Comparison of ENCODE assay signal across 29 mouse cellular contexts in the genomic region with DNA sequence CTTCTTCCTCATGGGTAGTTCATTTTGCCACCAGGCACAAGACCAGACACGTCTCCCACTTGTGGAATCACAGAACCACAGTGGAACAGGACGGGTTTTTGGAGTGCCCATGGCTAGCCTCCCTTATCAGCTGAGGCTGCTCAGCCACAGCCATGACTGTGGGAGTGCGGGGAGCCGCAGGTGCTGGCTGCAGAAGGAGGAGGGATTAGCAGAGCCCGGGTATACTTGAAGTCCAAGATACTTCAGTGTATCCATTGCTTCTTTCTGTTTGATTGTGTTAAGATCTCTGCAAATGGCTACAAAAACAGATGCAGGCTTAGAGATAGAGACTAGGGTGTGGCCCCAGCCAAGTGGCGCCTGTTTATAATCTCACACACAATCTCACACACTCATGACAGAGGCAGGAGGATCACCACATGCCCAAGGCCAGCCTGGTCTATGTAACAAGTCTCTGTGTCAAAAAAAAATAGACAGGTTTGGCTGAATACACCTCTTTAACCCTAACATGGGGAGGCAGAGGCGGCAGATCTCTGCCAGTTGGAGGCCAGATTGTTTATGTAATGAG. TPM values are rescaled to one million over a fixed set of nuclear protein-coding genes. Genes with fewer than 3 reads are reported as not detected.
DNase-seq lines count a peak whose midpoint lies in the region; ATAC-seq and TF ChIP-seq lines count a peak whose summit lies in the region.
"Had no signal": no experiment of that assay in that cellular context is flagged by ENCODE, and none has a peak within 500 bp of the region (broad histone marks: within the 10 kb centered on the region; RNA-seq: fewer than 3 reads in every experiment).

No protein-coding gene starts in this region.

- no peaks in the 10 kb centered on the region for H3K9me3 ChIP-seq in MEL (replicated peaks; ENCODE audit: insufficient read depth, low read length)
- no peaks in the 10 kb centered on the region for H3K9me3 ChIP-seq in liver, embryonic 14.5 days (ENCODE audit: control insufficient read depth, low read length)
- H3K9me3 ChIP-seq: heart, embryonic 15.5 days; hindbrain, embryonic 13.5 days; megakaryocyte, embryonic 14.5 days; neural tube, embryonic 13.5 days had no signal

- TF ChIP-seq POLR2A in MEL (IDR thresholded peaks at IDR 0.05; ENCODE audit: control insufficient read depth in 1 of 2, insufficient read depth in 1 of 2, low read depth in 1 of 2, low read length in 2 of 2, poor library complexity in 1 of 2), result no peak

- no peaks in the 10 kb centered on the region for H3K36me3 ChIP-seq in MEL (ENCODE audit: control insufficient read depth in 1 of 2, insufficient read depth in 2 of 2, low read length in 2 of 2)
- no peaks in the 10 kb centered on the region for H3K36me3 ChIP-seq in liver, embryonic 14.5 days (replicated peaks; ENCODE audit: control insufficient read depth, insufficient read depth, low read depth)
- H3K36me3 ChIP-seq: heart, embryonic 15.5 days; hindbrain, embryonic 13.5 days; neural tube, embryonic 13.5 days had no signal

- DNase-seq in MEL (ENCODE audit: low read depth, low spot score), result peak; percentile 27
- peak in 1 of 3 experiments; percentile 26 for DNase-seq in liver, embryonic 14.5 days (ENCODE audit: low read depth in 3 of 3, low spot score in 3 of 3)
- peak; percentile 14 for DNase-seq in yolk sac, embryonic 10.5 days (ENCODE audit: low spot score)
- DNase-seq in spleen, postnatal 10 days (ENCODE audit: low spot score in 2 of 2), result no peak
- DNase-seq in thymus, postnatal 36 days, result no peak
- DNase-seq in kidney, adult 9 months, result no peak
- DNase-seq: cerebellum, adult 11-12 months; kidney, adult 11 months; right cerebral cortex, adult 18-20 months had no signal

- no peaks in the 10 kb centered on the region for H3K4me1 ChIP-seq in MEL (ENCODE audit: control insufficient read depth in 1 of 2, insufficient read depth in 2 of 2, low read length in 2 of 2)
- peaks cover 0 to 5% of the 10 kb centered on the region in 2 experiments; a peak in 3 of 4 replicates for H3K4me1 ChIP-seq in liver, embryonic 14.5 days (replicated peaks; ENCODE audit: control insufficient read depth in 2 of 2, insufficient read depth in 2 of 2, low read length in 1 of 2)
- H3K4me1 ChIP-seq: heart, embryonic 15.5 days; hindbrain, embryonic 13.5 days; neural tube, embryonic 13.5 days had no signal

- no peaks in the 10 kb centered on the region for H3K27me3 ChIP-seq in MEL (ENCODE audit: control insufficient read depth in 1 of 2, insufficient read depth in 2 of 2, low read length in 2 of 2)
- no peaks in the 10 kb centered on the region for H3K27me3 ChIP-seq in liver, embryonic 14.5 days (ENCODE audit: control insufficient read depth, insufficient read depth, low read length)
- H3K27me3 ChIP-seq: heart, embryonic 15.5 days; hindbrain, embryonic 13.5 days; neural tube, embryonic 13.5 days had no signal

- TF ChIP-seq CTCF in MEL (IDR thresholded peaks at IDR 0.05 in 2 of 3, conservative IDR thresholded peaks at IDR 0.05 in 1 of 3; ENCODE audit: control insufficient read depth in 1 of 3, insufficient read depth in 1 of 3, low read depth in 2 of 3, low read length in 3 of 3, poor library complexity in 1 of 3, severe bottlenecking in 1 of 3), result no peak
- no peak for TF ChIP-seq CTCF in liver, embryonic 14.5 days (IDR thresholded peaks at IDR 0.05; ENCODE audit: low read depth)

- WGBS in liver, embryonic 14.5 days (ENCODE audit: insufficient replicate concordance), result 13% methylated on average over 7 of the region's 7 CpGs

- ATAC-seq in common myeloid progenitor, adult 5-6 weeks (replicated peaks; ENCODE audit: low read depth, poor library complexity, severe bottlenecking), result peak; percentile 55; the same call in 1 of the 2 replicates
- peak; percentile 84 for ATAC-seq in liver, embryonic 14.5 days (ENCODE audit: insufficient read depth)
- ATAC-seq: midbrain, embryonic 16.5 days had no signal

- no peak overlapping the region for H3K4me2 ChIP-seq in liver, embryonic 14.5 days (ENCODE audit: low read depth)
- H3K4me2 ChIP-seq: heart, embryonic 15.5 days; hindbrain, embryonic 13.5 days; neural tube, embryonic 13.5 days had no signal

- H3K4me3 ChIP-seq in MEL (ENCODE audit: control insufficient read depth in 1 of 2, insufficient read depth in 1 of 2, low read depth in 2 of 2, low read length in 2 of 2), result no peak overlapping the region
- H3K4me3 ChIP-seq in liver, embryonic 14.5 days (ENCODE audit: insufficient read depth in 1 of 2, low read depth in 2 of 2, low read length in 2 of 2), result no peak overlapping the region
- H3K4me3 ChIP-seq: gastrocnemius, adult 2 months; heart, embryonic 15.5 days; hindbrain, embryonic 13.5 days; megakaryocyte, embryonic 14.5 days; myocyte; neural tube, embryonic 13.5 days had no signal

- no peak overlapping the region for H3K27ac ChIP-seq in MEL (ENCODE audit: control insufficient read depth, low read depth, low read length)
- no peak overlapping the region for H3K27ac ChIP-seq in liver, embryonic 14.5 days
- H3K27ac ChIP-seq: gastrocnemius, adult 2 months; heart, embryonic 15.5 days; hindbrain, embryonic 13.5 days; neural tube, embryonic 13.5 days; stomach, postnatal 0 days had no signal

- H3K79me2 ChIP-seq in MEL (ENCODE audit: control insufficient read depth, insufficient read depth, low read length, poor library complexity), result no peaks in the 10 kb centered on the region

- no peak for TF ChIP-seq RAD21 in MEL (IDR thresholded peaks at IDR 0.05; ENCODE audit: low read depth, low read length)

- no peak for TF ChIP-seq EP300 in MEL (IDR thresholded peaks at IDR 0.05; ENCODE audit: low read depth in 1 of 2, low read length in 2 of 2)
- no peak for TF ChIP-seq EP300 in liver, embryonic 14.5 days (IDR thresholded peaks at IDR 0.05; ENCODE audit: low read depth)

- H3K9ac ChIP-seq in MEL (ENCODE audit: control insufficient read depth, low read depth, low read length, poor library complexity, severe bottlenecking), result no peak overlapping the region
- no peak overlapping the region for H3K9ac ChIP-seq in liver, embryonic 14.5 days (replicated peaks)
- H3K9ac ChIP-seq: heart, embryonic 15.5 days; hindbrain, embryonic 13.5 days; neural tube, embryonic 13.5 days had no signal

TF ChIP-seq in MEL, 35 proteins besides CTCF, POLR2A, EP300 and RAD21:
- TF ChIP-seq KAT2A (conservative IDR thresholded peaks at IDR 0.05; ENCODE audit: low read depth, low read length) (no peak), RCOR1 (IDR thresholded peaks at IDR 0.05; ENCODE audit: low read depth, low read length) (no peak), USF2 (IDR thresholded peaks at IDR 0.05; ENCODE audit: borderline replicate concordance in 1 of 2, insufficient read depth in 1 of 2, low read depth in 1 of 2, low read length in 2 of 2) (no peak), GATA1 (IDR thresholded peaks at IDR 0.05; ENCODE audit: low read depth, low read length) (0 out of 2 replicates have a peak, but pooled peaks have one; percentile 12), BHLHE40 (IDR thresholded peaks at IDR 0.05; ENCODE audit: borderline replicate concordance, low read depth, low read length) (no peak), TAL1 (IDR thresholded peaks at IDR 0.05; ENCODE audit: low read length) (no peak), SIN3A (IDR thresholded peaks at IDR 0.05; ENCODE audit: low read length) (no peak)

RNA-seq across cellular contexts. Expression of a gene that starts 28.5 kb away (rescaled TPM):
- 0.31 TPM in 1 of 2 replicates, not detected in the other for total RNA-seq in MEL (2012; rRNA removed)
- under 1 TPM in 1 of 2 experiments, not detected in 1; 0.65 TPM for polyA plus RNA-seq in MEL (2012; ENCODE audit: insufficient read depth in 1 of 2, insufficient read length in 2 of 2, low read depth in 1 of 2, low replicate concordance in 2 of 2, missing spikeins in 1 of 2)
- 0.63 TPM in 1 of 2 replicates, not detected in the other for total RNA-seq in common myeloid progenitor, adult 5-6 weeks (2017)
- 0.08 and 0.12 TPM in 2 replicates for polyA plus RNA-seq in liver, embryonic 14.5 days (2012; rRNA removed)
- not detected in 2 replicates for polyA plus RNA-seq in liver, embryonic 14.5 days (2014; fragmentation: Nextera tagmentation; extraction: Ambion mirVana)
- total RNA-seq: adrenal gland, postnatal 36 days; heart, postnatal 36 days; layer of hippocampus, postnatal 36 days had no signal
- polyA plus RNA-seq: C2C12; heart, embryonic 15.5 days; hindbrain, embryonic 13.5 days; limb, embryonic 11.5 days; midbrain, embryonic 16.5 days; small intestine, adult 2 months had no signal

RNA-seq across cellular contexts. Expression of a gene that starts 42.4 kb away (rescaled TPM):
- total RNA-seq in MEL (2012; rRNA removed), result 0.15 TPM in 1 of 2 replicates, not detected in the other
- under 1 TPM in 1 of 2 experiments, not detected in 1; 0.22 TPM for polyA plus RNA-seq in MEL (2012; ENCODE audit: insufficient read depth in 1 of 2, insufficient read length in 2 of 2, low read depth in 1 of 2, low replicate concordance in 2 of 2, missing spikeins in 1 of 2)
- total RNA-seq in common myeloid progenitor, adult 5-6 weeks (2017), result 0.05 TPM in 1 of 2 replicates, not detected in the other
- not detected in 2 replicates for polyA plus RNA-seq in liver, embryonic 14.5 days (2012; rRNA removed)
- polyA plus RNA-seq in liver, embryonic 14.5 days (2014; fragmentation: Nextera tagmentation; extraction: Ambion mirVana), result 0.24 and 0.42 TPM in 2 replicates
- total RNA-seq: adrenal gland, postnatal 36 days; gastrocnemius, adult 2 months; gastrocnemius, postnatal 4 days; heart, postnatal 36 days; layer of hippocampus, postnatal 36 days; left cerebral cortex, postnatal 10 days had no signal
- polyA plus RNA-seq: frontal cortex, adult 2 months; large intestine, adult 2 months; lung, adult 2 months; small intestine, adult 2 months had no signal

RNA-seq across cellular contexts. Expression of a gene that starts 48.6 kb away (rescaled TPM):
- not detected in 2 replicates for total RNA-seq in MEL (2012; rRNA removed)
- polyA plus RNA-seq in MEL (2012; ENCODE audit: insufficient read depth in 1 of 2, insufficient read length in 2 of 2, low read depth in 1 of 2, low replicate concordance in 2 of 2, missing spikeins in 1 of 2), result not detected
- not detected in 2 replicates for total RNA-seq in common myeloid progenitor, adult 5-6 weeks (2017)
- 0.01 TPM in 1 of 2 replicates, not detected in the other for polyA plus RNA-seq in liver, embryonic 14.5 days (2012; rRNA removed)
- not detected in 2 replicates for polyA plus RNA-seq in liver, embryonic 14.5 days (2014; fragmentation: Nextera tagmentation; extraction: Ambion mirVana)
- total RNA-seq: adrenal gland, postnatal 36 days; gastrocnemius, adult 2 months; gastrocnemius, postnatal 4 days; heart, postnatal 36 days had no signal
- polyA plus RNA-seq: large intestine, adult 2 months; myocyte; small intestine, adult 2 months had no signal

Comparison
In these comparisons a context has a peak if more than half of its experiments do, and no peak if none do; other contexts are left out.
1. DNase-seq: peak in MEL (single experiment) and yolk sac, embryonic 10.5 days (single experiment); none in spleen, postnatal 10 days (0 of 2), thymus, postnatal 36 days (0 of 2) and kidney, adult 9 months (single experiment).